Mouse (Mus musculus): ENCODE results near the gene Csrnp1. TPM values are rescaled to one million over a fixed set of nuclear protein-coding genes. Genes with fewer than 3 reads are reported as not detected.
A peak's percentile ranks its signal among the peaks of the same experiment; 100 is the strongest.
"Not testable (repeated sequence)": the region's sequence is repeated elsewhere in the genome, so short reads cannot be mapped to it uniquely, and the experiment has no call there.

Csrnp1 gene
- polyA plus RNA-seq, 1 experiment from 2014 or later, result 1.6 TPM

GRCm38 (mm10) chr9:120021164-120021563 is 36.7 kb upstream of the Csrnp1 start:
- WGBS, result 71% methylated on average over 5 of the region's 5 CpGs
- H3K4me1 ChIP-seq (replicated peaks; ENCODE audit: control insufficient read depth, insufficient read depth, low read length), result 0 out of 2 replicates have a peak, but pooled peaks cover 1% of the 10 kb centered on the region
- no peak for DNase-seq (ENCODE audit: low spot score)

GRCm38 (mm10) chr9:120020285-120020890 is 35.9 kb upstream of the Csrnp1 start:
- 47% methylated on average over 7 of the region's 7 CpGs for WGBS
- ATAC-seq (replicated peaks; ENCODE audit: low FRiP score) (no peak), DNase-seq (ENCODE audit: low spot score) (peak; percentile 82)
- Histone ChIP-seq H3K4me2 (ENCODE audit: low read depth, low read length, severe bottlenecking) (no peak overlapping the region), H3K27me3 (ENCODE audit: control insufficient read depth, insufficient read depth, low read length) (no peaks in the 10 kb centered on the region), H3K4me1 (replicated peaks; ENCODE audit: control insufficient read depth, insufficient read depth, low read length) (0 out of 2 replicates have a peak, but pooled peaks cover 1% of the 10 kb centered on the region), H3K4me3 (ENCODE audit: low read depth, low read length) (no peak overlapping the region), H3K9ac (ENCODE audit: low read length) (no peak overlapping the region), H3K36me3 (ENCODE audit: control insufficient read depth, insufficient read depth, low read length) (no peaks in the 10 kb centered on the region), H3K27ac (ENCODE audit: low read depth, low read length) (no peak overlapping the region), H3K9me3 (ENCODE audit: control insufficient read depth, low read length) (no peaks in the 10 kb centered on the region)

More at GRCm38 (mm10) chr9:120021164-120021563, 36.7 kb upstream of the Csrnp1 start:
- no peaks in the 10 kb centered on the region for H3K36me3 ChIP-seq (ENCODE audit: control insufficient read depth, insufficient read depth, low read length)
- no peak for ATAC-seq (replicated peaks; ENCODE audit: low FRiP score)
- H3K4me3 ChIP-seq (ENCODE audit: low read depth, low read length), result no peak overlapping the region
- H3K4me2 ChIP-seq (ENCODE audit: low read depth, low read length, severe bottlenecking), result no peak overlapping the region
- H3K9me3 ChIP-seq (ENCODE audit: control insufficient read depth, low read length), result no peaks in the 10 kb centered on the region
- no peaks in the 10 kb centered on the region for H3K27me3 ChIP-seq (ENCODE audit: control insufficient read depth, insufficient read depth, low read length)
- H3K27ac ChIP-seq (ENCODE audit: low read depth, low read length), result no peak overlapping the region
- H3K9ac ChIP-seq (ENCODE audit: low read length), result no peak overlapping the region

- DNase-seq (ENCODE audit: low spot score), result no peak
- 0 out of 2 replicates have a peak, but pooled peaks cover 1% of the 10 kb centered on the region for H3K4me1 ChIP-seq (replicated peaks; ENCODE audit: control insufficient read depth, insufficient read depth, low read length)
- H3K9me3 ChIP-seq (ENCODE audit: control insufficient read depth, low read length), result no peaks in the 10 kb centered on the region
- H3K9ac ChIP-seq (ENCODE audit: low read length), result no peak overlapping the region
- ATAC-seq (replicated peaks; ENCODE audit: low FRiP score), result no peak
- H3K4me2 ChIP-seq (ENCODE audit: low read depth, low read length, severe bottlenecking), result no peak overlapping the region
- no peaks in the 10 kb centered on the region for H3K27me3 ChIP-seq (ENCODE audit: control insufficient read depth, insufficient read depth, low read length)
- 81% methylated on average over 10 of the region's 10 CpGs for WGBS
- no peaks in the 10 kb centered on the region for H3K36me3 ChIP-seq (ENCODE audit: control insufficient read depth, insufficient read depth, low read length)
- no peak overlapping the region for H3K27ac ChIP-seq (ENCODE audit: low read depth, low read length)
- no peak overlapping the region for H3K4me3 ChIP-seq (ENCODE audit: low read depth, low read length)
Observed at GRCm38 (mm10) chr9:120016956-120017355, 32.5 kb upstream of the Csrnp1 start.

GRCm38 (mm10) chr9:120014828-120015227 is 30.4 kb upstream of the Csrnp1 start:
- no peak for DNase-seq (ENCODE audit: low spot score)
- Histone ChIP-seq H3K4me1 (replicated peaks; ENCODE audit: control insufficient read depth, insufficient read depth, low read length) (peaks cover 1% of the 10 kb centered on the region; the same call in 1 of the 2 replicates), H3K9ac (ENCODE audit: low read length) (no peak overlapping the region), H3K36me3 (ENCODE audit: control insufficient read depth, insufficient read depth, low read length) (no peaks in the 10 kb centered on the region), H3K27me3 (ENCODE audit: control insufficient read depth, insufficient read depth, low read length) (no peaks in the 10 kb centered on the region), H3K9me3 (ENCODE audit: control insufficient read depth, low read length) (no peaks in the 10 kb centered on the region), H3K27ac (ENCODE audit: low read depth, low read length) (no peak overlapping the region), H3K4me2 (ENCODE audit: low read depth, low read length, severe bottlenecking) (no peak overlapping the region), H3K4me3 (ENCODE audit: low read depth, low read length) (no peak overlapping the region)
- WGBS, result 73% methylated on average over 6 of the region's 6 CpGs
- ATAC-seq (replicated peaks; ENCODE audit: low FRiP score), result no peak

- H3K4me1 ChIP-seq (replicated peaks; ENCODE audit: control insufficient read depth, insufficient read depth, low read length), result peaks cover 1% of the 10 kb centered on the region; the same call in 1 of the 2 replicates
Observed at GRCm38 (mm10) chr9:120013251-120013820, 28.9 kb upstream of the Csrnp1 start.

GRCm38 (mm10) chr9:120012781-120013180 is 28.3 kb upstream of the Csrnp1 start:
- ATAC-seq (replicated peaks; ENCODE audit: low FRiP score) (no peak), DNase-seq (ENCODE audit: low spot score) (no peak)
- Histone ChIP-seq H3K4me3 (ENCODE audit: low read depth, low read length) (no peak overlapping the region), H3K4me1 (replicated peaks; ENCODE audit: control insufficient read depth, insufficient read depth, low read length) (peaks cover 1% of the 10 kb centered on the region; the same call in 1 of the 2 replicates), H3K27me3 (ENCODE audit: control insufficient read depth, insufficient read depth, low read length) (no peaks in the 10 kb centered on the region), H3K27ac (ENCODE audit: low read depth, low read length) (no peak overlapping the region), H3K36me3 (ENCODE audit: control insufficient read depth, insufficient read depth, low read length) (no peaks in the 10 kb centered on the region), H3K4me2 (ENCODE audit: low read depth, low read length, severe bottlenecking) (no peak overlapping the region), H3K9me3 (ENCODE audit: control insufficient read depth, low read length) (no peaks in the 10 kb centered on the region), H3K9ac (ENCODE audit: low read length) (no peak overlapping the region)
- 88% methylated on average over 5 of the region's 5 CpGs for WGBS

More at GRCm38 (mm10) chr9:120013251-120013820, 28.9 kb upstream of the Csrnp1 start:
- no peak for ATAC-seq (replicated peaks; ENCODE audit: low FRiP score)
- Histone ChIP-seq H3K9me3 (ENCODE audit: control insufficient read depth, low read length) (no peaks in the 10 kb centered on the region), H3K4me3 (ENCODE audit: low read depth, low read length) (no peak overlapping the region), H3K9ac (ENCODE audit: low read length) (no peak overlapping the region), H3K4me2 (ENCODE audit: low read depth, low read length, severe bottlenecking) (no peak overlapping the region), H3K27ac (ENCODE audit: low read depth, low read length) (no peak overlapping the region), H3K36me3 (ENCODE audit: control insufficient read depth, insufficient read depth, low read length) (no peaks in the 10 kb centered on the region), H3K27me3 (ENCODE audit: control insufficient read depth, insufficient read depth, low read length) (no peaks in the 10 kb centered on the region)
- WGBS, result 73% methylated on average over 11 of the region's 11 CpGs
- no peak for DNase-seq (ENCODE audit: low spot score)

GRCm38 (mm10) chr9:120012161-120012560 is 27.7 kb upstream of the Csrnp1 start:
- not testable (repeated sequence) for H3K4me3 ChIP-seq (ENCODE audit: low read depth, low read length); H3K4me1 ChIP-seq (replicated peaks; ENCODE audit: control insufficient read depth, insufficient read depth, low read length); H3K9me3 ChIP-seq (ENCODE audit: control insufficient read depth, low read length); ATAC-seq (replicated peaks; ENCODE audit: low FRiP score); H3K27me3 ChIP-seq (ENCODE audit: control insufficient read depth, insufficient read depth, low read length); H3K27ac ChIP-seq (ENCODE audit: low read depth, low read length); H3K4me2 ChIP-seq (ENCODE audit: low read depth, low read length, severe bottlenecking); DNase-seq (ENCODE audit: low spot score); H3K36me3 ChIP-seq (ENCODE audit: control insufficient read depth, insufficient read depth, low read length); H3K9ac ChIP-seq (ENCODE audit: low read length)
- WGBS, result 82% methylated on average over 6 of the region's 6 CpGs

GRCm38 (mm10) chr9:120011533-120011932 is 27.1 kb upstream of the Csrnp1 start:
- Histone ChIP-seq H3K9me3 (ENCODE audit: control insufficient read depth, low read length) (no peaks in the 10 kb centered on the region), H3K9ac (ENCODE audit: low read length) (no peak overlapping the region), H3K4me3 (ENCODE audit: low read depth, low read length) (peak overlapping the region; percentile 39), H3K4me1 (replicated peaks; ENCODE audit: control insufficient read depth, insufficient read depth, low read length) (no peaks in the 10 kb centered on the region; the same call in 1 of the 2 replicates), H3K27ac (ENCODE audit: low read depth, low read length) (no peak overlapping the region), H3K36me3 (ENCODE audit: control insufficient read depth, insufficient read depth, low read length) (no peaks in the 10 kb centered on the region), H3K27me3 (ENCODE audit: control insufficient read depth, insufficient read depth, low read length) (no peaks in the 10 kb centered on the region), H3K4me2 (ENCODE audit: low read depth, low read length, severe bottlenecking) (peak overlapping the region; percentile 88)
- DNase-seq (ENCODE audit: low spot score) (peak; percentile 82), ATAC-seq (replicated peaks; ENCODE audit: low FRiP score) (peak; percentile 47)
- WGBS, result 1% methylated on average over 10 of the region's 10 CpGs

Measured in forebrain, embryonic 11.5 days (tissue).